Mouse (Mus musculus) MEL (cell line): ENCODE data around the gene 1700014D04Rik. TPM values are rescaled to one million over a fixed set of nuclear protein-coding genes. Genes with fewer than 3 reads are reported as not detected.

Experiments
- DNase-seq: peaks from one replicate; pipeline ENCODE4 v3.0.0; 2011; ENCODE audit warnings: low read depth, low spot score
- H3K27ac ChIP-seq: 2 replicates; pipeline ENCODE4 v1.5.1; 2012; ENCODE audit warnings: low read depth, mild to moderate bottlenecking, control low read depth, low read length, moderate library complexity; ENCODE audit not compliant: control insufficient read depth
- H3K27me3 ChIP-seq, 2 experiments: fragments of 150-350 bp in 1 of 2; sonication (generic) in 1 of 2; 2 replicates each; pipeline ENCODE4 v1.6.1; 2012; ENCODE audit warnings: low read length in 2 of 2, mild to moderate bottlenecking in 2 of 2, improper control_type of control experiment in 1 of 2, moderate library complexity in 1 of 2; ENCODE audit not compliant: insufficient read depth in 2 of 2, control insufficient read depth in 1 of 2
- H3K36me3 ChIP-seq, 2 experiments: 2 replicates each; pipeline ENCODE4 v1.6.1; 2012 to 2014; ENCODE audit warnings: low read length in 2 of 2, improper control_type of control experiment in 1 of 2, inconsistent platforms in 1 of 2, mild to moderate bottlenecking in 1 of 2; ENCODE audit not compliant: insufficient read depth in 2 of 2, control insufficient read depth in 1 of 2
- H3K4me1 ChIP-seq, 2 experiments: fragments of 150-350 bp in 1 of 2; sonication (generic) in 1 of 2; 2 replicates each; pipeline ENCODE4 v1.6.1; 2012; ENCODE audit warnings: low read length in 2 of 2, improper control_type of control experiment in 1 of 2, mild to moderate bottlenecking in 1 of 2; ENCODE audit not compliant: insufficient read depth in 2 of 2, control insufficient read depth in 1 of 2
- H3K4me3 ChIP-seq, 2 experiments: fragments of 150-350 bp in 1 of 2; sonication (generic) in 1 of 2; 2 replicates each; pipeline ENCODE4 v1.5.1; 2012; ENCODE audit warnings: low read depth in 2 of 2, low read length in 2 of 2, mild to moderate bottlenecking in 2 of 2, moderate library complexity in 2 of 2, control low read depth in 1 of 2, improper control_type of control experiment in 1 of 2; ENCODE audit not compliant: control insufficient read depth in 1 of 2, insufficient read depth in 1 of 2
- H3K79me2 ChIP-seq: 2 replicates; pipeline ENCODE4 v1.6.1; 2012; ENCODE audit warnings: mild to moderate bottlenecking, low read length, moderate library complexity; ENCODE audit not compliant: control insufficient read depth, poor library complexity, insufficient read depth
- H3K9ac ChIP-seq: 2 replicates; pipeline ENCODE4 v1.6.1; 2012; ENCODE audit warnings: low read depth, mild to moderate bottlenecking, control low read depth, low read length, moderate library complexity; ENCODE audit not compliant: control insufficient read depth, poor library complexity, severe bottlenecking
- H3K9me3 ChIP-seq: fragments of 150-350 bp; sonication (generic); replicated peaks from 2 replicates; pipeline ENCODE4 v1.6.1; 2012; ENCODE audit warnings: mild to moderate bottlenecking, low read length, improper control_type of control experiment, moderate library complexity; ENCODE audit not compliant: insufficient read depth
- CHD1 ChIP-seq: IDR thresholded peaks from 2 replicates; pipeline ENCODE4 v1.6.1; 2012; ENCODE audit warnings: low read depth, mild to moderate bottlenecking, inconsistent platforms, low read length, improper control_type of control experiment
- E2F4 ChIP-seq: IDR thresholded peaks from 2 replicates; pipeline ENCODE4 v1.6.1; 2011; ENCODE audit warnings: low read depth, low read length, improper control_type of control experiment, borderline replicate concordance
- HCFC1 ChIP-seq: IDR thresholded peaks from 2 replicates; pipeline ENCODE4 v1.6.1; 2012; ENCODE audit warnings: low read depth, mild to moderate bottlenecking, inconsistent platforms, low read length, improper control_type of control experiment, moderate library complexity
- MYB ChIP-seq: IDR thresholded peaks from 2 replicates; pipeline ENCODE4 v1.6.1; 2011; ENCODE audit warnings: mild to moderate bottlenecking, low read depth, low read length, improper control_type of control experiment
- NRF1 ChIP-seq: IDR thresholded peaks from 2 replicates; pipeline ENCODE4 v1.6.1; 2014; ENCODE audit warnings: low read depth, mild to moderate bottlenecking, inconsistent platforms, low read length, improper control_type of control experiment, moderate library complexity; ENCODE audit not compliant: poor library complexity, insufficient read depth, severe bottlenecking
- RAD21 ChIP-seq: IDR thresholded peaks from 2 replicates; pipeline ENCODE4 v1.6.1; 2011; ENCODE audit warnings: mild to moderate bottlenecking, low read depth, low read length, improper control_type of control experiment
- TCF12 ChIP-seq: IDR thresholded peaks from 2 replicates; pipeline ENCODE4 v1.6.1; 2014; ENCODE audit warnings: low read depth, mild to moderate bottlenecking, inconsistent platforms, low read length, improper control_type of control experiment, moderate library complexity
- USF1 ChIP-seq: IDR thresholded peaks from 2 replicates; pipeline ENCODE4 v1.6.1; 2014; ENCODE audit warnings: low read depth, mild to moderate bottlenecking, inconsistent platforms, low read length, improper control_type of control experiment, moderate library complexity
- polyA plus RNA-seq, 2 experiments: library from polyadenylated mRNA; stranded (reverse) in 1 of 2; unstranded in 1 of 2; fragments of >175 nt in 1 of 2; fragments of >200 nt in 1 of 2; gene quantifications; 2 replicates each; pipeline versions ENCODE4 v1.2.1 to v1.2.4; 2012; ENCODE audit warnings: low replicate concordance in 2 of 2, low read depth in 1 of 2; ENCODE audit not compliant: insufficient read length in 2 of 2, insufficient read depth in 1 of 2, missing spikeins in 1 of 2
- total RNA-seq: library from RNA; depleted of rRNA; stranded (reverse); fragments of 300-350 nt; gene quantifications from 2 replicates; pipeline ENCODE4 v1.2.3, GENCODE M21; 2012; rRNA removed

Gene 1700014D04Rik
- total and polyA plus RNA-seq, 3 experiments, result 0.06 TPM; not detected in 2

DNA sequence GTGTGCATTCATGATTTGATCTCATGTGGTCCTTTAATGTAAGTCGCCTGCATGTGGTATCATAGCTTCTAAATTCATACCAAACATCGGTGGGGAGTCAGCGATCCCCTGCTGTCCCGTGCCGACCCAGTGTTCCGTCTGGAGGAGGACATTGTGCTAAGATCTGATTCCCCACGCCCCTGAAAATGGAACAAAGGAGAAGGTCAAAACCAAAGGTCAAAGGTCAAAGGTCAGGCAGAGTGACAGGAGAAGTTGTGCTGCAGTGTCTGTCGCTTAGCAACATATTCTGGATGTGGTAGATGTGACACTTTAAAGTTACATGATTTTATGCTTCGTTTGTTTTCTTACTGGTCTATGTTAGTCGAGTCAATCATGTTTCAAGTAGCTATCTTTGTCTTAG lies 55.1 kb downstream of the 1700014D04Rik start:
- DNase-seq, result no peak
- Histone ChIP-seq H3K79me2 (no peaks in the 10 kb centered on the region), H3K4me1 (peaks cover 0 to 13% of the 10 kb centered on the region in 2 experiments; a peak in 3 of 4 replicates), H3K36me3 (peaks cover 0 to 11% of the 10 kb centered on the region in 2 experiments; a peak in 2 of 4 replicates), H3K27me3 (no peaks in the 10 kb centered on the region), H3K9ac (no peak overlapping the region), H3K9me3 (no peaks in the 10 kb centered on the region), H3K27ac (no peak overlapping the region), H3K4me3 (no peak overlapping the region)
- TF ChIP-seq HCFC1 (no peak), USF1 (no peak), TCF12 (no peak), MYB (no peak), CHD1 (no peak), RAD21 (no peak), E2F4 (no peak), NRF1 (no peak)

Other genes with a start within 250 kb of the 1700014D04Rik start
- 24.2 and 29.8 TPM in 2 replicates for gene Agtpbp1, start 161.5 kb downstream of the 1700014D04Rik start, total RNA-seq
- 100 to 1,000 TPM in 1 of 2 experiments, 10 to 100 TPM in 1; 33.7 to 117 TPM for gene Agtpbp1, start 161.5 kb downstream of the 1700014D04Rik start, polyA plus RNA-seq
- 19.5 and 25.8 TPM in 2 replicates for gene Naa35, start 161.5 kb downstream of the 1700014D04Rik start, total RNA-seq
- 10 to 100 TPM in 1 of 2 experiments, not detected in 1; 44.4 TPM for gene Naa35, start 161.5 kb downstream of the 1700014D04Rik start, polyA plus RNA-seq
- 22.1 and 23.6 TPM in 2 replicates for gene Golm1, start 70.9 kb downstream of the 1700014D04Rik start, total RNA-seq
- gene Golm1, start 70.9 kb downstream of the 1700014D04Rik start, polyA plus RNA-seq, result 10 to 100 TPM in 1 of 2 experiments, not detected in 1; 26.8 TPM
- not detected in 2 replicates for gene 4921517D22Rik, start 52.6 kb downstream of the 1700014D04Rik start, total RNA-seq
- gene 4921517D22Rik, start 52.6 kb downstream of the 1700014D04Rik start, polyA plus RNA-seq, result not detected
- gene Spata31d1a, start 36.4 kb downstream of the 1700014D04Rik start, total RNA-seq, result not detected in 2 replicates
- under 1 TPM in 1 of 2 experiments, not detected in 1; 0.03 TPM for gene Spata31d1a, start 36.4 kb downstream of the 1700014D04Rik start, polyA plus RNA-seq
- not detected in 2 replicates for gene Spata31d1b, start 34.5 kb downstream of the 1700014D04Rik start, total RNA-seq
- not detected for gene Spata31d1b, start 34.5 kb downstream of the 1700014D04Rik start, polyA plus RNA-seq
- not detected in 2 replicates for gene Spata31d1d, start 15.0 kb downstream of the 1700014D04Rik start, total RNA-seq
- not detected for gene Spata31d1d, start 15.0 kb downstream of the 1700014D04Rik start, polyA plus RNA-seq
- 27.1 and 31.2 TPM in 2 replicates for gene Isca1, start 23.1 kb upstream of the 1700014D04Rik start, total RNA-seq
- 10 to 100 TPM; 63.5 to 76.3 TPM for gene Isca1, start 23.1 kb upstream of the 1700014D04Rik start, polyA plus RNA-seq
- gene Gm49354, start 35.5 kb upstream of the 1700014D04Rik start, total RNA-seq, result not detected in 2 replicates
- gene Gm49354, start 35.5 kb upstream of the 1700014D04Rik start, polyA plus RNA-seq, result 1 to 10 TPM in 1 of 2 experiments, not detected in 1; 3.6 TPM
- 38.1 and 47.7 TPM in 2 replicates for gene Tut7, start 76.4 kb upstream of the 1700014D04Rik start, total RNA-seq
- gene Tut7, start 76.4 kb upstream of the 1700014D04Rik start, polyA plus RNA-seq, result 100 to 1,000 TPM in 1 of 2 experiments, 10 to 100 TPM in 1; 53.8 to 135 TPM